Mouse (Mus musculus): ENCODE measurements around the gene Uqcc1. TPM values are rescaled to one million over a fixed set of nuclear protein-coding genes. Genes with fewer than 3 reads are reported as not detected.

The Uqcc1 gene
- polyA plus RNA-seq, 1 experiment: 30.0 TPM

GRCm38 (mm10) chr2:155819449-155820251 is 110.5 kb downstream of the Uqcc1 start:
- Histone ChIP-seq H3K4me1 (replicated peaks; ENCODE audit: control insufficient read depth, insufficient read depth, low read length) (peaks cover 11% of the 10 kb centered on the region), H3K27me3 (ENCODE audit: control insufficient read depth, insufficient read depth, low read length) (no peaks in the 10 kb centered on the region), H3K4me3 (ENCODE audit: control insufficient read depth, insufficient read depth, low read length) (no peak overlapping the region), H3K27ac (ENCODE audit: control insufficient read depth, insufficient read depth, low read length) (no peak overlapping the region), H3K36me3 (ENCODE audit: control insufficient read depth, insufficient read depth, low read length) (peaks cover 22% of the 10 kb centered on the region)
- no peak for DNase-seq
- WGBS: 83% methylated on average over 6 of the region's 6 CpGs
- TF ChIP-seq POLR2A (IDR thresholded peaks at IDR 0.05; ENCODE audit: control insufficient read depth, extremely low read depth, insufficient read depth, low read length, poor library complexity): no peak
- TF ChIP-seq CTCF (IDR thresholded peaks at IDR 0.05; ENCODE audit: borderline replicate concordance, control insufficient read depth, extremely low read depth, insufficient read depth, low read length, poor library complexity): no peak

- Histone ChIP-seq H3K4me3 (ENCODE audit: control insufficient read depth, insufficient read depth, low read length) (peak within 1 kb of the TSS; percentile 88), H3K27me3 (ENCODE audit: control insufficient read depth, insufficient read depth, low read length) (no peaks in the 10 kb centered on the region), H3K4me1 (replicated peaks; ENCODE audit: control insufficient read depth, insufficient read depth, low read length) (peaks cover 11% of the 10 kb centered on the region), H3K27ac (ENCODE audit: control insufficient read depth, insufficient read depth, low read length) (no peak within 1 kb of the TSS), H3K36me3 (ENCODE audit: control insufficient read depth, insufficient read depth, low read length) (peaks cover 22% of the 10 kb centered on the region)
- no peak for DNase-seq
- TF ChIP-seq POLR2A (IDR thresholded peaks at IDR 0.05; ENCODE audit: control insufficient read depth, extremely low read depth, insufficient read depth, low read length, poor library complexity): no peak
- TF ChIP-seq CTCF (IDR thresholded peaks at IDR 0.05; ENCODE audit: borderline replicate concordance, control insufficient read depth, extremely low read depth, insufficient read depth, low read length, poor library complexity): no peak
Observed at GRCm38 (mm10) chr2:155819392-155819448, 110.9 kb downstream of the Uqcc1 start, which contains the start of gene BC029722. Gene BC029722, minus strand, starts transcription at chr2:155819426.

GRCm38 (mm10) chr2:155818596-155819391 is 111.3 kb downstream of the Uqcc1 start:
- WGBS: under 1% methylated on average over 37 of the region's 37 CpGs
- peak; percentile 94 for DNase-seq
- Histone ChIP-seq H3K4me3 (ENCODE audit: control insufficient read depth, insufficient read depth, low read length) (peak overlapping the region; percentile 88), H3K4me1 (replicated peaks; ENCODE audit: control insufficient read depth, insufficient read depth, low read length) (peaks cover 11% of the 10 kb centered on the region), H3K27me3 (ENCODE audit: control insufficient read depth, insufficient read depth, low read length) (no peaks in the 10 kb centered on the region), H3K27ac (ENCODE audit: control insufficient read depth, insufficient read depth, low read length) (no peak overlapping the region), H3K36me3 (ENCODE audit: control insufficient read depth, insufficient read depth, low read length) (peaks cover 22% of the 10 kb centered on the region)
- no peak for TF ChIP-seq CTCF (IDR thresholded peaks at IDR 0.05; ENCODE audit: borderline replicate concordance, control insufficient read depth, extremely low read depth, insufficient read depth, low read length, poor library complexity)
- peak; percentile 85 for TF ChIP-seq POLR2A (IDR thresholded peaks at IDR 0.05; ENCODE audit: control insufficient read depth, extremely low read depth, insufficient read depth, low read length, poor library complexity)

- Histone ChIP-seq H3K4me3 (ENCODE audit: control insufficient read depth, insufficient read depth, low read length) (no peak overlapping the region), H3K27ac (ENCODE audit: control insufficient read depth, insufficient read depth, low read length) (no peak overlapping the region), H3K36me3 (ENCODE audit: control insufficient read depth, insufficient read depth, low read length) (peaks cover 12% of the 10 kb centered on the region), H3K27me3 (ENCODE audit: control insufficient read depth, insufficient read depth, low read length) (no peaks in the 10 kb centered on the region), H3K4me1 (replicated peaks; ENCODE audit: control insufficient read depth, insufficient read depth, low read length) (peaks cover 11% of the 10 kb centered on the region)
- no peak for DNase-seq
- WGBS: 85% methylated on average over 10 of the region's 10 CpGs
- TF ChIP-seq POLR2A (IDR thresholded peaks at IDR 0.05; ENCODE audit: control insufficient read depth, extremely low read depth, insufficient read depth, low read length, poor library complexity): no peak
- no peak for TF ChIP-seq CTCF (IDR thresholded peaks at IDR 0.05; ENCODE audit: borderline replicate concordance, control insufficient read depth, extremely low read depth, insufficient read depth, low read length, poor library complexity)
Observed at GRCm38 (mm10) chr2:155817301-155818245, 112.5 kb downstream of the Uqcc1 start.

- H3K4me1 ChIP-seq (replicated peaks; ENCODE audit: control insufficient read depth, insufficient read depth, low read length): peaks cover 11% of the 10 kb centered on the region
- no peak for TF ChIP-seq CTCF (IDR thresholded peaks at IDR 0.05; ENCODE audit: borderline replicate concordance, control insufficient read depth, extremely low read depth, insufficient read depth, low read length, poor library complexity)
- TF ChIP-seq POLR2A (IDR thresholded peaks at IDR 0.05; ENCODE audit: control insufficient read depth, extremely low read depth, insufficient read depth, low read length, poor library complexity): no peak
- 100% methylated on average over 1 of the region's 1 CpGs for WGBS
- no peak overlapping the region for H3K4me3 ChIP-seq (ENCODE audit: control insufficient read depth, insufficient read depth, low read length)
- no peaks in the 10 kb centered on the region for H3K36me3 ChIP-seq (ENCODE audit: control insufficient read depth, insufficient read depth, low read length)
- no peaks in the 10 kb centered on the region for H3K27me3 ChIP-seq (ENCODE audit: control insufficient read depth, insufficient read depth, low read length)
- no peak for DNase-seq
- H3K27ac ChIP-seq (ENCODE audit: control insufficient read depth, insufficient read depth, low read length): no peak overlapping the region
Observed at GRCm38 (mm10) chr2:155816179-155816578, 113.9 kb downstream of the Uqcc1 start.

GRCm38 (mm10) chr2:155814829-155815228 is 115.3 kb downstream of the Uqcc1 start:
- no peak for TF ChIP-seq CTCF (IDR thresholded peaks at IDR 0.05; ENCODE audit: borderline replicate concordance, control insufficient read depth, extremely low read depth, insufficient read depth, low read length, poor library complexity)
- no peak for TF ChIP-seq POLR2A (IDR thresholded peaks at IDR 0.05; ENCODE audit: control insufficient read depth, extremely low read depth, insufficient read depth, low read length, poor library complexity)
- 38% methylated on average over 5 of the region's 5 CpGs for WGBS
- Histone ChIP-seq H3K4me3 (ENCODE audit: control insufficient read depth, insufficient read depth, low read length) (no peak overlapping the region), H3K36me3 (ENCODE audit: control insufficient read depth, insufficient read depth, low read length) (no peaks in the 10 kb centered on the region), H3K27ac (ENCODE audit: control insufficient read depth, insufficient read depth, low read length) (no peak overlapping the region), H3K27me3 (ENCODE audit: control insufficient read depth, insufficient read depth, low read length) (no peaks in the 10 kb centered on the region), H3K4me1 (replicated peaks; ENCODE audit: control insufficient read depth, insufficient read depth, low read length) (peaks cover 10% of the 10 kb centered on the region)
- no peak for DNase-seq

Data from thymus, adult 2 months (tissue).